Mouse (Mus musculus): ENCODE results near the gene Gpr3. TPM values are rescaled to one million over a fixed set of nuclear protein-coding genes. Genes with fewer than 3 reads are reported as not detected.

Gpr3 gene
- polyA plus RNA-seq, 1 experiment from 2014 or later = 0.48 TPM

DNA sequence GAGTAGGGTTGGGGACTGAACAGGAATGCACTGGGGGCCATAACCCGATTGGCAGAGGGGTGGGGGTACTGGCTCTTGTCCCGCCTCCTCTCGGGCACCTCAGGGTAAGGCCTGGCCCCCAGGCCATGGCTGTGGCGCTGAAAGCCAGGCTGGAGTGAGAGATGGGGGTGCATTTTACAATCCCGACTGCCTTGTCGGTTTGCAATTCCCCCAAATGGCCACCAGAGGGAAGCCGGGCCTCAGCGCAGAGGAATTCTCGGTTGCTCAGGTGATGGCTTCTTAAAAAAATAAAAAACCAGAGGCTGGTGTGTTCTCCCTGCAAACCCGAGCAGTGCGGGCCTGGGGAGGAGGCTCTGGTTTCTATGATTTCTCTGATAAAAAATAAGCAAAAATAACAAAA lies 3.0 kb downstream of the Gpr3 start:
- Histone ChIP-seq H3K27ac (replicated peaks) (no peak overlapping the region), H3K36me3 (no peaks in the 10 kb centered on the region), H3K4me2 (replicated peaks) (no peak overlapping the region), H3K4me3 (no peak overlapping the region), H3K27me3 (peaks cover 16% of the 10 kb centered on the region; the same call in 1 of the 2 replicates), H3K9ac (replicated peaks) (no peak overlapping the region), H3K4me1 (peaks cover 25% of the 10 kb centered on the region), H3K9me3 (no peaks in the 10 kb centered on the region)
- 5% methylated on average over 11 of the region's 11 CpGs for WGBS
- no peak; the same call in 1 of the 2 replicates for ATAC-seq (replicated peaks)

DNA sequence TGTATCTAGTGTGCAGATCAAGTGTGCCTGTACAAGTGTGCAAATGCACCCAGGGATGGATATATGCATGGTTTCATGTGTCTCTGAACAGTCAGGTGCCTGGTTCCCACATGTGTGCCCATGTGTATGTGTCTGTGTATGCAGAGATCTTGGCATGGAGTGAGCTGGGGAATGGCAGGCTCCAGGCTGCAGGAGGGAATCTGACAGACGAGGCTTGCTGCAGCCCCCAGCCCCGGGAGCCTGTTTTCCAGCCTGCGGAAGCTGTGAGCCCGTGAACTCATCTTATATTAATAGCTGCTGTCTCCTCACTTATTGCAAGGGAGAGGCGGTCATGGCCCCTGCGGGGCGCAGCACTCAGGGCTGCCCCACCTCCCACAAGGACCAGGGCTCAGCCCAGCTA lies 8.0 kb downstream of the Gpr3 start:
- Histone ChIP-seq H3K4me3 (no peak overlapping the region), H3K9ac (replicated peaks) (no peak overlapping the region), H3K27ac (replicated peaks) (peak overlapping the region; percentile 78), H3K27me3 (no peaks in the 10 kb centered on the region), H3K36me3 (no peaks in the 10 kb centered on the region), H3K4me1 (peaks cover 30% of the 10 kb centered on the region), H3K4me2 (replicated peaks) (no peak overlapping the region), H3K9me3 (no peaks in the 10 kb centered on the region)
- ATAC-seq (replicated peaks) = no peak
- WGBS = 57% methylated on average over 7 of the region's 7 CpGs

DNA sequence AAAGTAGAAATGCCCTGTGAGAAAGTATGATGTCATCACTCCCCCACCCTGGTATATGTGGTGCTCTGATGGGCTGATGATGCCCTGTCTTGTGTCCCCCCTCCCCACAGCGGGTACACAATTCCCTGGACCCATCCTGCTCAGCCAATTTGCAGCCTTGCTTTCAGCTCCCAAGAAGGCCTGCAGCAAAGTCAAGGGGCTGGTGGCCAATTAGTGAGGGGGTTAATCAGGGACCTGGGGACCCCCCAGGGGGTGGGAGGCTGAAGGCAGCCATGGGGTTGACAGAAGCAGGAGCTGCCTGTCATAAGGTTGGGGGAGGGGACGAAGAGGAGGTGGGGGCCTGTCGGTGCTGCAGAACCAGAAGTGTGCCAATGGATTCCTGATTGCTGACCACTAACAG lies 8.7 kb downstream of the Gpr3 start:
- Histone ChIP-seq H3K27me3 (no peaks in the 10 kb centered on the region), H3K4me2 (replicated peaks) (no peak overlapping the region), H3K9ac (replicated peaks) (no peak overlapping the region), H3K4me1 (peaks cover 37% of the 10 kb centered on the region), H3K36me3 (no peaks in the 10 kb centered on the region), H3K4me3 (no peak overlapping the region), H3K9me3 (no peaks in the 10 kb centered on the region), H3K27ac (replicated peaks) (no peak overlapping the region)
- ATAC-seq (replicated peaks) = no peak
- WGBS = 56% methylated on average over 3 of the region's 3 CpGs

DNA sequence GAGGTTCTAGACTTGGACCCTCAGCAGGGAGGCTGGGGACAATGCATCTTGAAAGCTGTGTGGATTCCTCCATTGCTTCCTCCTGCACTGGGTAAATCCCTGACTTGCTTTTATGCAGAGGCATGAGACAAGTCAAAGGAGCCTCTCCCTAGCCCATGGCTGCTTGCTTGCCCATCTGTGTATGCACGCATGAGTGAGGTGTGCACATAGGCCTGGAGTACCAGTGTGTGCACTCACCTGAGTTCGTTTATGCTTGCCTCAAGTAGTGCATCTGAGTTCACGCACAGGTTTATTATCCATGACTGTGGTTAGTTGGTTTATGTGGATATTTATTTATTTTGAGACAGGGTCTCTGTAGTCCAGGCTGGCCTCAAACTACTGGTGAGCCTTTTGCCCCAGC lies 10.1 kb downstream of the Gpr3 start:
- no peak overlapping the region for H3K4me3 ChIP-seq
- H3K36me3 ChIP-seq = no peaks in the 10 kb centered on the region
- 95% methylated on average over 3 of the region's 3 CpGs for WGBS
- H3K9me3 ChIP-seq = no peaks in the 10 kb centered on the region
- ATAC-seq (replicated peaks) = no peak
- H3K27me3 ChIP-seq = no peaks in the 10 kb centered on the region
- H3K9ac ChIP-seq (replicated peaks) = no peak overlapping the region
- no peak overlapping the region for H3K27ac ChIP-seq (replicated peaks)
- peaks cover 51% of the 10 kb centered on the region for H3K4me1 ChIP-seq
- H3K4me2 ChIP-seq (replicated peaks) = no peak overlapping the region

DNA sequence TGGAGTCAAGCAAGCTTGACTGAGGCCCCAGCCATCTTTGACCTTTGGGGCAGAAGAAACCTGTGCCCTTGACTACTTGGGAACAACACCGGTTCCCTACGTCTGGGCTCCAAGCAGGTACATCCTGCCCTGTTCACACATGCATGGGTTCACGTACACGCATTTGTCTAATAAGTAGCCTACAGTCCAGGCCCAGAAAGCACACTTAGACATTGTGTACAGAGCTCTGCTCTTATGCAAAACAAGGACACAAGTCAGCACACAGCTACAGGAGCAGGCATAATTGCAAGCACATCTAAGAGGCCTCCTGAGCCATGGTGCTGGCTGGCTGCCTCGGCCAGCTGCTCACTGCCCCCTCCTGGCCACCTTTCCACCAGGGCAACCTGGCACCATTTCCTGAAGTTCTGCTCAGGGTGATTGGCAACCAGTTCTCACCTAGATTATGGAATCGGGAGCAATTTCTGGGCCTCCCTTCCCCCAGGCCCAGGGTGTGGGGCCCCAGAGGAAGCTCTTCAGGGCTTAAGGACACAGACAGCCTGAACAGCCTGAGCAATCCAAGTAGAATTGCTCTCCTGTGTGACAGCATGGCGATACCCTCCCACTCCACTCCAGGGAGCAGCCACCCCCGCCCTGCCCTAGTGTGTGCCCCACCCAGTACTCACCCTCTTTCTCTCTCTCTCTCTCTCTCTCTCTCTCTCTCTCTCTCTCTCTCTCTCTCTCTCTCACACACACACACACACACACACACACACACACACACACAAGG lies 11.1 kb downstream of the Gpr3 start:
- no peaks in the 10 kb centered on the region for H3K27me3 ChIP-seq
- no peaks in the 10 kb centered on the region for H3K9me3 ChIP-seq
- no peak; the same call in 1 of the 2 replicates for ATAC-seq (replicated peaks)
- H3K4me2 ChIP-seq (replicated peaks) = no peak overlapping the region
- WGBS = 61% methylated on average over 8 of the region's 8 CpGs
- peaks cover under 1% of the 10 kb centered on the region; the same call in 1 of the 2 replicates for H3K36me3 ChIP-seq
- H3K4me1 ChIP-seq = peaks cover 61% of the 10 kb centered on the region
- peak overlapping the region; percentile 83 for H3K27ac ChIP-seq (replicated peaks)
- H3K4me3 ChIP-seq = no peak overlapping the region
- no peak overlapping the region for H3K9ac ChIP-seq (replicated peaks)

DNA sequence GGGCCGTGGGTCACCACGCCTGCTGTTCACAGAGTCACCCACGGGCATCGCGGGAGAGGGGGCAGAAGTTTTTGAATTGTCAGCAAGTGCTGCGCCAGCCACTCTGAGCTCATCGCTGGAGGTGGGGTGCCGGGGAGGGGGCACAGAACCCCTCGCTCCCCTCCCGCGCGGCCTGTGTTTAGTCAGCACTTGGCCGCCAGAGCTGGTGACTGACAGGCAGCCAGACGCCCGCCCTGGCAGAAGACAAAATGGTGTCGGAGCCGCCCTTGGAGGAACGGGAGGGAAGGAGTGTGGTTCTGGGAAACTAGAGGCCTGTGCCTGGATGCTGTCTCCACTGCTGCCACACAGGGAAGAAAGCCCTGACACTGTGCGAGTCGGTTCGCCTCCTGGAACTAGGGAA lies 12.0 kb downstream of the Gpr3 start:
- 27% methylated on average over 21 of the region's 21 CpGs for WGBS
- Histone ChIP-seq H3K27me3 (no peaks in the 10 kb centered on the region), H3K4me3 (no peak overlapping the region), H3K4me1 (peaks cover 63% of the 10 kb centered on the region), H3K36me3 (peaks cover 9% of the 10 kb centered on the region), H3K9me3 (no peaks in the 10 kb centered on the region), H3K27ac (replicated peaks) (peak overlapping the region; percentile 83), H3K9ac (replicated peaks) (no peak overlapping the region), H3K4me2 (replicated peaks) (peak overlapping the region; percentile 16; the same call in 1 of the 2 replicates)
- peak; percentile 30 for ATAC-seq (replicated peaks)

DNA sequence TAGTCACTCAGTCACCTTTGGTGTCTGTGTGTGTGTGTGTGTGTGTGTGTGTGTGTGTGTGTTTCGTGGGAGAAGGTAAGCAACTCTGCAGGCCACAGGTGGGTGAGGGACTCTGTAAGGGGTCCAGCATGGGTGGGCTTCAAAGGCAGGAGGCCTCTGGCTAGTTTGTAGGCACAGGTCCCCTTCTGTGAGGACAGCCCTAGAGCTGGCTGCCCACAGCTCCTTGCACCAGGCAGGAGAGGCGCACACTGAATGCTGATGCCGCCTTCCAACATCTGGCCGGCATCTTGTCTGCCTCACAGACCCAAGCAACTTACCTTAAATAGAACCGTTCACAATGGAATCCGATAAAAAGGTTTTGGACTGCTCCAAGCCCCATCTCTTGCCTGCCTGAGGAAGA lies 12.6 kb downstream of the Gpr3 start:
- Histone ChIP-seq H3K9me3 (no peaks in the 10 kb centered on the region), H3K4me1 (peaks cover 59% of the 10 kb centered on the region), H3K27ac (replicated peaks) (peak overlapping the region; percentile 83; the same call in 1 of the 2 replicates), H3K9ac (replicated peaks) (no peak overlapping the region), H3K4me3 (no peak overlapping the region), H3K4me2 (replicated peaks) (no peak overlapping the region), H3K27me3 (no peaks in the 10 kb centered on the region), H3K36me3 (peaks cover 9% of the 10 kb centered on the region)
- WGBS = 70% methylated on average over 6 of the region's 6 CpGs
- no peak for ATAC-seq (replicated peaks)

DNA sequence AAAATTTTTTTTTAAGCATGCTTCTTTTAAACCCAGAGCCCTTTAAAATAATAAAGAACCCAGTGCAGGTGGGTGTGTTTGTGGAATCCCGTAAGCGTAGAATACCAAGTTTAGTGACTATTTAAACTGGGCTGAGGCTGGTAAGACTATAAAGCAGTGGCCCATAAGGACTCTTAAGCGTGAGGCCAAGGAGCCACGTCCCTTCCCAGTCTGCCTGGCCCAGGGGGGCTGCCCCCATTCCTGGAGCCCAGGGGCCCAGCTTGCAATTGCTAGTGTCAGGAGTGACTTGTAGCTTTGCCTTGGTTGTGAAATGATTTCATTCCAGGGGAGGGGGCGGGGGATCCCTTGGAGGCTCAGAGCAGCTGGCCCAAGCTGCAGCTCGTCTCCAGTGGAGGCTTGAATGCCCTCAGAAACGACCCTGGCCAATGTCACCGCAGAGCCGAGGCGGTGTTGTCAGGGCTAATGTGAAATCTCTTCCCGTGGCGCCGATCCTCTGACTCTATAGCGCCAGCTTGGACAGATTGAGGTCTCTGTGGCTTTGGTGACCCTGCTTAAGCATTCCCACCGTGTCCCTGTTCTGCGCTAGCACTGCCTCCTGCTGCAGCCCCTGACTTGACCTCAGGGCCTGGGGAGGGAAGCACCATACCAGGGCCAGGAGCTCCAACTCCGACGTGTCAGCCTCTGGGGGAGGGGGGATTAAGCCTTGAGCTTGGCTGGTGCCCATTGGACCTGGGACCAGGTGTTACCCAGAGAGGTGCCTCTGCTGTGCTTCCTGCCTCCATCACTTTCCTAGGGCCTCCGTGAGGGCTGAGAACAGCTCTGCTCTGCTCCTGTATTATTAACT lies 13.8 kb downstream of the Gpr3 start:
- ATAC-seq (replicated peaks) = no peak
- Histone ChIP-seq H3K4me3 (no peak overlapping the region), H3K9ac (replicated peaks) (no peak overlapping the region; the same call in 1 of the 2 replicates), H3K4me2 (replicated peaks) (no peak overlapping the region), H3K27me3 (no peaks in the 10 kb centered on the region), H3K9me3 (no peaks in the 10 kb centered on the region), H3K27ac (replicated peaks) (peak overlapping the region; percentile 85), H3K4me1 (peaks cover 53% of the 10 kb centered on the region), H3K36me3 (peaks cover 11% of the 10 kb centered on the region)
- WGBS = 17% methylated on average over 19 of the region's 19 CpGs

DNA sequence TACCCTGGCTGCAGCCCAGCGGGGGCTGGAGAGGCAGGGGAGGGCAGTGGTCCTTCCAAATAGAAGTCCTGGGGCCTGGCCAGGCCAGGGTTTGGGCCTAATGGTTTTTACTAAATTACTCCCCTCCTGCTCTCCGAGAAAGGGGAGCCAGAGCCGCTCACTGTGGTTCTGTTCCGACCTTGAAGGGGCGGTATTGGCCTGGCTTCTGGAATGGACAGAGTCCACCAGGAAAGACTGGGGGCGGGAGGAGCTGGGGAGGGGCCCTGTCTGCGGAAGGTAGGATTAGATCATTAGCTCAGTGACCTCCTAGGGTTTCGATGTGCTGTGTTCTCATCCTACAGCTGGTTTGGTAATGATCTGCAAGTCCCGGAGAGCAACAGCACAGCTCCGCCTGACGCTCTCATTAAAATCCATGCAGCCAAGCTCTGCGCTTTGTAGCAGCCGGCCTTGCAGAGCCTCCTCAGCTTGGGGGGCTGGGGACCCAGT lies 14.5 kb downstream of the Gpr3 start:
- ATAC-seq (replicated peaks) = peak; percentile 14; the same call in 1 of the 2 replicates
- Histone ChIP-seq H3K9ac (replicated peaks) (no peak overlapping the region; the same call in 1 of the 2 replicates), H3K9me3 (no peaks in the 10 kb centered on the region), H3K4me3 (no peak overlapping the region), H3K27me3 (no peaks in the 10 kb centered on the region), H3K4me2 (replicated peaks) (no peak overlapping the region), H3K36me3 (peaks cover 17% of the 10 kb centered on the region), H3K4me1 (peaks cover 53% of the 10 kb centered on the region), H3K27ac (replicated peaks) (peak overlapping the region; percentile 85)
- 11% methylated on average over 13 of the region's 13 CpGs for WGBS

DNA sequence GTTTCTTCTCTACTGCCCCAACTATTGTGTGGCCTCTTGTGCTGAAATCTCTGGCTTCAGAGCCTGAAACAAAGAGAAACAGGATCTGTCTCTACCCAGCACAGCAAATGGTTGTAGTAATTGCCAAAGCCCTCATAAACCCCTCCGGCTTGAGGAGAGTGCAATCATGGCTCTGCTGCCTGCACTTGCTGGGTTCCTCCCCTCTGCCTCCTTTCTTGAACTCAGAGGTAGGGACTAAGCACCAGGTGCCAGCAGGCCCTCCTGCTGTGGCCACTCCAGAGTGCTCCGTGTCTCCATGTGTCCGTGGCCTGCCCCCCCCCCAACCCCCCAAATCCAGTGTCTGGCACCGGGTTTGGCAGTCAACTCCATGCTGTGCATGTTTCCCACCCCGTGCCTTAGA lies 15.0 kb downstream of the Gpr3 start:
- Histone ChIP-seq H3K4me1 (peaks cover 53% of the 10 kb centered on the region), H3K4me3 (no peak overlapping the region), H3K9ac (replicated peaks) (peak overlapping the region; percentile 27), H3K27ac (replicated peaks) (peak overlapping the region; percentile 85), H3K4me2 (replicated peaks) (no peak overlapping the region), H3K27me3 (no peaks in the 10 kb centered on the region), H3K36me3 (peaks cover 22% of the 10 kb centered on the region), H3K9me3 (no peaks in the 10 kb centered on the region)
- peak; percentile 21 for ATAC-seq (replicated peaks)
- 5% methylated on average over 5 of the region's 5 CpGs for WGBS

DNA sequence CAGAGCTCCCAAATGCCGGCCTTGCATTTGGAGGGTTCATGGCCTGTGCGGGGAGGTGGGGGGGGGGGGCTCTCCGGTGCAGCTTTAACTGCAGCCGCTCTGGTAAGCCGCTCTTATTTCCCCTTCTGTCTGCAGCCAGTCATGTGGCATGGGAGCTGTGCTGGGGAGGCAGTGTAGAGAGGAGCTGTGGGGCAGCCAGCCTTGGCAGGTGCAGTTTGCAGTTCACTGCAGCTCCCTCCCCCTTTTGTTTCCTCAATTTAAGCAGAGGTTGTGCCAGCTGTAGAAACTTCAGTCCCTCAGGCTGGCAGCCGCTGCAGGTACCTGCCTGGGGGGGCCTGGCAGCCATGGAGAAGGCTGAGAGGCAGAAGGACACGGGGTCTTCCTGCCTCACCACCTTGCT lies 15.5 kb downstream of the Gpr3 start:
- Histone ChIP-seq H3K4me3 (no peak overlapping the region), H3K36me3 (peaks cover 25% of the 10 kb centered on the region), H3K27me3 (no peaks in the 10 kb centered on the region), H3K27ac (replicated peaks) (peak overlapping the region; percentile 85), H3K9ac (replicated peaks) (peak overlapping the region; percentile 27), H3K4me1 (peaks cover 53% of the 10 kb centered on the region), H3K9me3 (no peaks in the 10 kb centered on the region), H3K4me2 (replicated peaks) (no peak overlapping the region)
- 9% methylated on average over 7 of the region's 7 CpGs for WGBS
- peak; percentile 14; the same call in 1 of the 2 replicates for ATAC-seq (replicated peaks)

DNA sequence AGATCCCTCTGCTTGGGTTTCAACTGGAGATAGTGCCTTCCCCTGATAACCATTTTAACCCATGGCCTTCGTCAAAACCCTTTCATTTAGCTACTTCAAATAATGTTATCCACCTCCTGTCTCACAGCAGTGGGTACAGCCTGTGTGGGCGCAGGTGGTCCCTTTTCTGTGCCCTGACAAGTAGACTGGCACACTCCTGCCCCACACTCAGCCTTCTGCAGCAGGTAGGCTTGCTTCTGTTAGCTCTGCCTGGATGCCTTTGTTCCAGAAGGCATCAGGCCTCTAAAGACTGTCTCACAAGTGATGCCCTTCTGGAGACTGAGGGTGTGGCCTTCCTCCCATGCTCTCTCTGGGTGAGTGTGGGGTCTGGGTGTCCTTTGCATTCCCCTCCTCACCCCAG lies 16.2 kb downstream of the Gpr3 start:
- Histone ChIP-seq H3K36me3 (peaks cover 30% of the 10 kb centered on the region), H3K4me1 (peaks cover 50% of the 10 kb centered on the region), H3K9ac (replicated peaks) (no peak overlapping the region), H3K27ac (replicated peaks) (peak overlapping the region; percentile 85), H3K4me2 (replicated peaks) (no peak overlapping the region), H3K4me3 (no peak overlapping the region), H3K27me3 (no peaks in the 10 kb centered on the region), H3K9me3 (no peaks in the 10 kb centered on the region)
- 87% methylated on average over 2 of the region's 2 CpGs for WGBS
- ATAC-seq (replicated peaks) = no peak
